Mouse (Mus musculus) lung, postnatal 25 days (tissue): ENCODE data around the gene Gm11011.
"Not testable (repeated sequence)": the region's sequence is repeated elsewhere in the genome, so short reads cannot be mapped to it uniquely, and the experiment has no call there.

Source experiments
- DNase-seq: peaks from one replicate; pipeline ENCODE4 v3.0.0; 2022; ENCODE audit warnings: low spot score

The Gm11011 gene

GRCm38 (mm10) chr2:169587645-169588044 is at the start of gene Gm11011:
TSS of gene Gm11011 (minus strand) at chr2:169587745.
- not testable (repeated sequence) for DNase-seq

GRCm38 (mm10) chr2:169636414-169636813 is 48.9 kb upstream of the Gm11011 start:
- no peak for DNase-seq

DNA sequence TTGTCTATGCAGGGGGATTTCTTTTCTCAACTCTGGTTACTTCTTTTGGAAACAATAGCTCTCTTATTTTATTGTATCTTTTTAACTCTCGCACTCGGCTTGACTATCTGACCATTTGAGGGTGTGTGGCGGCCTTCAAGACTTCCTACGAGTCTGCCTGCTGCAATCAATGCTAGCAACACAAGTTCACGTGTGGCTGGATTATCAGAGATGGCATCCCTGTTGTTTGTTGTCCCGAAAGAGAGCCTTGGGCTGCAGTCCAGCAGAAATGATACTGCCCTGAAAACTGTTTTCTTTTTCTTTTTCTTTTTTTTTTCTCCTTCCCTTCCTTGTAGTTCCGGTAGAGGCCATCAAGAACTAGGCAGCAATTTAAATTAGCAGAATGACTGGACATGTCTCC is 47.9 kb upstream of the Gm11011 start:
- DNase-seq = no peak

GRCm38 (mm10) chr2:169634619-169635382 is 47.3 kb upstream of the Gm11011 start:
- DNase-seq = no peak

DNA sequence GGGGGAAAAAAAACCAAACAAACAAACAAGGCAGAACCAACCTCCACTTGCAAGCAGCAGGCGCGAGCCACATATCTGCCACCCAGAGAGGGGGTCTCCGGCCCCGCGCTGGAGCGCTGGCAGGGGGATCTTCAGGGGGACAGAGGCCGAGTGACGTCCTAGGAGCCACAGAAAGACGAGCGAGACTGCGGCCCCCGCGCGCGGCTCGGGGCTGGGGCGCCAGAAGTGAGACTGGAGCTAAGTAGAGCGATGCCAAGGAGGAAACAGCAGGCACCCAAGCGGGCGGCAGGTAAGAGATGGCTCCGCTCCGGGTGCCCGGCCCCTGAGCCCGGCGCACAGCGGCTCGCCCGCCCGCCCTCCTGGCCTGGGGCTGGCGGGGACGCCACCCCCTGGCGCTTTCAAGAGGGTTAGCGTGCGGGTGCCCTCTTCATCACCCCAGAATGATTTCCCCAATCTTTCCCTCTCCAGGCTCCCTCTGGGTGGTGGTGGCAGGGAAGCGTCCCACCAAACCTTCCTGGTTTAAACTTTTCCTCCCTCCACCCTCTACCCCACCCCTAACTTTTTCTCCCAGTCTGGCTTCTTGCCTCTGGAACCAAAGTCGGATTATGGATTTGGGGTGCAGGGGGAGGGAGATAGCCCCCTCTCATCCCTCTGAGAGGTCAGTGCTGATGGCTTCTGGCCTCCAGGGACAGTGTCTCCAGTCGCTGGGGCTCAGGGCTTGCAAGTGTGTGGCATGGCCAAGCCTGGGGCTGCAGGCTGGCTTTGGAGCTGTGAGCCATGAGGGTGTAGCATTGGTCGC is 46.1 kb upstream of the Gm11011 start:
- no peak for DNase-seq

DNA sequence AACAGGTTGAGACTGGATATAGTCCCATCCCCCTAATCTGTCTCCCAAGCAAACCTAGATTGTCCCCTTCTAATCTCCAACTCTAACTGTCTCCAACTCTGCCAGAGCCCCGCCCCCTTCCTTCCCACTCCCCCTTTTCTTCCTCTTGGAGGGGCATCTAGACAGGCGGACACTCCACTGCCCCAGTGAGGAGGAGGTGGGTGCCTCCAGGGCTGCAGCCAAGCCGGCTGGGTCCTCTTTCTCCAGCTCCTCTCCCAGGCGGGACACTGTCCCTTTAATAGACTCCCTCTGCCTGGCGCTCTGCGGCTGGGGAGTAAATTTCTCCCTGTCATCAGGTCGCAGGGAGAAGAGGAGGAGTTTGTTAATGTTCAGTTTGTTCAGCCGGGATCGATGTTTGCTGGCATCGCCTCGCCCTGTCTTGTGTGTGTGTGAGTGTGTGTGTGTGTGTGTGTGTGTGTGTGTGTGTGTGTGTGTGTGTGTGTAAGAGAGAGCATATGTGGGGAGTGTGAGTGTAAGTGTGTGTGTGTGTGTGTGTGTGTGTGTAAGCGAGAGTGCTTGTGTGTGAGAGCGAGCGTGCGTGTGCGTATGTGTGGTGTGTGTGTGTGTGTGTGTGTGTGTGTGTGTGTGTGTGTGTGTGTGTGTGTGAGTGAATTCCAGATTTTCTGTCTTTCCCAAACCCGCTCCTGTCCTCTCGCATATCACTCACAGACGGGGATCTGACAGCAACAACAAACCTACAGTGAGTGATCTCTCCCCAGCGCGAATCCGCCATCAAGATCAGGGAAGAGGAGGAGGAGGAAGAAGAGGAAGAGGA is 45.0 kb upstream of the Gm11011 start, which contains the start of gene Tshz2:
Gene Tshz2 (plus strand): TSS at position 676 of the 814 bp plus-strand sequence.
- peak; percentile 43 for DNase-seq

DNA sequence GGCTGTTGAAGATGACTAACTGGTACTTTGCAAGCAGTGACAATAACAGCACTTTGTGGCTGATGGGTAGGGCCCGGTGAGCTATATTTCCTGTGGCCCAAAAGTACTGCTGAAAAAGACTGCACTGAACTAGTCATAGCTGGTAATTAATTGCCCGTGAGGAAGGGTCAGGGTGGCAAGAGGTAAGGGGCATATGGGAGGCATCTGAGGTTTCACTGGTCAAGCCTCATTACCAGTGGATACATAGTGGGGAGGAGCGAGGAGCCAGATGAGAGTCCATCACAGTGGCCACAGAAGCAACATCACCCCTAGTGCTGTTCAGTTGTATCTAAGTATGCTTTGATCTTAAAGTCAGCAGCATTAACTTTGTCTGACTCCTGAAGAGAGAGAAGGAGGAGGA is 42.5 kb upstream of the Gm11011 start:
- DNase-seq = no peak

GRCm38 (mm10) chr2:169621201-169621710 is 33.7 kb upstream of the Gm11011 start:
- no peak for DNase-seq

DNA sequence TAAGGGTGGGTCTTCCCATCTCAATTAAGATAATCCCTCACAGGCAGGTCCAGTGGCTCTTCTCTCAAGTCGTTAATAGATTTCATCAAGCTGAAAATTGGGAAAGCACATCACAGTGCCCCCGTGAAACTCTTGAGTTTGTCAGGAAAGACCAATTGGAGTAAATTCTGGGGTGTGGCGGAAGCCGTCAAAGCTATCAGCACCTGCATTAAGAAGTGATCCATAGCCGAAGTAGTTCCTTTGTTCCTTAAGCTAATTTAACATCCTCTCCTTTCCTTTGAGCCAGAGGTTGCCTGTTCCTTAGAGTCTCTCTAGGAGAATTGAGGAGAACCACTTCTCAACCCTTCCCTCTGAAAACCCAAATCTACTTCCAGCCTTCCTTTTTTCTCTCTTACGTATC is 28.5 kb upstream of the Gm11011 start:
- no peak for DNase-seq

GRCm38 (mm10) chr2:169614683-169615082 is 27.1 kb upstream of the Gm11011 start:
- DNase-seq = no peak

DNA sequence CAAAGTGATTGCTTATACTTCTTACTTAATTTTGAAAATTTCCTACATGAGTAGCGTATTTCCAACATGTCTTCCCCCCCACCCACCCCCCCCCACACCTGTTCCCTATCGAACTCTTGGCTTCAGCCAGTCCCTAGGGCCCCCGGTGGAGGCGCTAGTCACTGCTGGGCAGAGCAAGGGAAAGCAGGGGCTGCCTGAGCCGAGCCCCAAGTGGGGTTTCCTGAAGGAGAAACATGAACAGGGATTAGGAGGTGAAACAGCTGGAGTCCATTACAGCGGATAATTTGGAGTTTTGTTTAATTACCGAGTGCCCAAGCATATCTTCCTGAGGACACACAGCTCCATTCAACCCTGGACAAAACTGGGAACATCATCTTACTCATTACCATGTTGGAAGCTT is 24.0 kb upstream of the Gm11011 start:
- no peak for DNase-seq

DNA sequence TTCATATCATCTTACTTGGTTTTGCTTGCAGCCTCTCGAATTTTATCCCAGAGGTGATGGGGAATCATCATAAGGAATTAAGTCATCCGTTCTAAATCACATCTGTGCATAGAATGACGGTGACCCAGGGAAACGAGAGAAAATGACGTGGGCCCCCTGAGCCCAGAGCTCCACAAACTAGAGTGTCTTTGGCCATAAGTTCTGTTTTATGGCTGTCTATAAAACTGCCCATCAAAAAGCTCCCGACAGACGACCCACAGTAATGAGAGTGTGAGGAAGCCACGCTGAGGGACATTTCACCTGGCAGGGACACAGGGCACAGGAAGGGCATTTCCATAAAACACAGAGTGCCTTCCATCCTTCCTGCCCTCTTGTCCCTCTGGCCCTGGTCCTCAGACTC is 23.3 kb upstream of the Gm11011 start:
- DNase-seq = no peak

DNA sequence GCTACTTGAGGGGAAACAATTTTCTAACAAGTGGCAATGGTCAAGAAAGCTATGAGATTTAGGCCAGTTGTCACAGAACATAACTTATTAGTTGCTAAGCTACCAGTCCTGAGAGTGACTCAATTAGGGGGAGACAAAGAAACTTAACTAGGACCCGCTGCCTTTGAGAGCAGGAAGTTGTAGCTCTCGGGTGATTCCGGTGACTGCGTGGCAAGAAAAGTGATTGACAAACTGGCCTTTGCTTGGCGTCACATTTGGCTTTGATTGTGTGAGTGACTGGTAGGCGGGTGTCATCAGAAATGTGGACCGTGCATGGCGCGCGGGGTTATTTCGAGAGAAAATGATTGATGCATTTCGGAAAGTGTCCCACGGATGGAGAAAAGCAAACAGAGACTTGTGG is 22.4 kb upstream of the Gm11011 start:
- DNase-seq = no peak

- DNase-seq = peak; percentile 50
Observed at GRCm38 (mm10) chr2:169607787-169608186, 20.2 kb upstream of the Gm11011 start.

GRCm38 (mm10) chr2:169606901-169607678 is 19.5 kb upstream of the Gm11011 start:
- no peak for DNase-seq

- no peak for DNase-seq
Observed at GRCm38 (mm10) chr2:169600163-169600562, 12.6 kb upstream of the Gm11011 start.

DNA sequence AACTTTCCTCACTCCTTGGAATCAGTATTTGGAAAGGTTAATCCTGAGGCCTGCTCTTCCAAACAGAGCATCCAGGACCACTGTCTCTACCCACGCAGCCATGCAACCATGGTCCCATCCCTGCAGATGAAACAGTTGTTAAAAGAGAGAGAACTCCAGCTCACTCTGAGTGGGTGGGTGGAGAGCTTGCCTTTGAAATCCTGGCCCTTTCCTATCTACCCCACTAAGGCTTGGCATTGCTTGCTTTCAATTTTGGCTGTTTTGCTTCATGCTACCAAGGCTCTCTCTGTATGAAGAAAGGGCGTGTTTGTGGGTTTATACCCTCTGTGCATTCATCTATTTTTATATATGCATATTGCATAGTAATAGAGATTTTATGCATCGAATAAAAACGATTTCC is 12.0 kb upstream of the Gm11011 start:
- no peak for DNase-seq

DNA sequence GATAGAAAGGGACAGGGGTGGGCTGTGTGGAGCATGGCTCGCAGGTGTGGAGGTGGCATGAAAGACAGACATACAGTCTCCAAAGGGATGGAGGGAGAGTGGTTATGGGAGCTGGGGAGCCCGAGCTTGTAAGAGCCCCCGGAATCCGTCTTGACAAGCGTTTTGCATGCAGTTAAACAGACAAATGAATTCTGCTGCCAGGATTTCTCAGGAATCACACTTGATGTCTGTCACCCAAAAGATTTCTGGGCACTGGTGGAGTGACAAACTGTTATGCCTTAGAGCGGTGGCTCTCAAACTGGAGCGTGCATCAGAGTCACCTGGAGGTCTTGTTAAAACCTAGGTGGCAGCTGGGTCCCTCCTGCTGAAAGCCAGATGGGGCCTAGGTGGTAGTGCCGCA is 10.4 kb upstream of the Gm11011 start:
- DNase-seq = no peak

- DNase-seq = no peak
Observed at GRCm38 (mm10) chr2:169597357-169597756, 9.8 kb upstream of the Gm11011 start.

GRCm38 (mm10) chr2:169593742-169594141 is 6.2 kb upstream of the Gm11011 start:
- DNase-seq = no peak

- no peak for DNase-seq
Observed at GRCm38 (mm10) chr2:169590412-169590811, 2.9 kb upstream of the Gm11011 start.
